Mouse (Mus musculus) neural tube, embryonic 12.5 days (tissue): ENCODE results near the gene Cyp2c23. TPM values are rescaled to one million over a fixed set of nuclear protein-coding genes. Genes with fewer than 3 reads are reported as not detected.

Source experiments
- ATAC-seq: fragments of 200-750 bp; cut with Nextera tagmentation; 2 replicates; pipeline ENCODE4 v1.8.0; 2017; ENCODE audit warnings: low read depth, mild to moderate bottlenecking, moderate TSS enrichment, moderate library complexity; ENCODE audit not compliant: low FRiP score
- H3K27ac ChIP-seq: fragments of 300-500 bp; sonication (generic); 2 replicates; pipeline ENCODE4 v1.5.1; 2016
- H3K27me3 ChIP-seq: fragments of 300-500 bp; sonication (generic); replicated peaks from 2 replicates; pipeline ENCODE4 v1.6.1; 2016; ENCODE audit warnings: mild to moderate bottlenecking
- H3K36me3 ChIP-seq: fragments of 300-500 bp; sonication (generic); 2 replicates; pipeline ENCODE4 v1.6.1; 2016; ENCODE audit warnings: mild to moderate bottlenecking
- H3K4me1 ChIP-seq: fragments of 300-500 bp; sonication (generic); 2 replicates; pipeline ENCODE4 v1.6.1; 2016
- H3K4me2 ChIP-seq: fragments of 300-500 bp; sonication (generic); replicated peaks from 2 replicates; pipeline ENCODE4 v1.6.1; 2016; ENCODE audit warnings: mild to moderate bottlenecking
- H3K4me3 ChIP-seq: fragments of 300-500 bp; sonication (generic); 2 replicates; pipeline ENCODE4 v1.5.1; 2016
- H3K9ac ChIP-seq: fragments of 300-500 bp; sonication (generic); 2 replicates; pipeline ENCODE4 v1.6.1; 2016; ENCODE audit warnings: mild to moderate bottlenecking
- H3K9me3 ChIP-seq: fragments of 300-500 bp; sonication (generic); 2 replicates; pipeline ENCODE4 v1.6.1; 2016; ENCODE audit warnings: mild to moderate bottlenecking
- WGBS: fragments of 180-500 bp; shearing (Covaris S2); methylation state at CpG from one replicate; pipeline ENCODE4 v1.1.7; 2016; 5-methylcytosine and 5-hydroxymethylcytosine counted together
- polyA plus RNA-seq: library from polyadenylated mRNA; unstranded; fragments of >200 nt; fragmentation: Nextera tagmentation; extraction: Ambion mirVana; gene quantifications from 2 replicates; pipeline ENCODE4 v1.2.1, GENCODE M21; 2016

Cyp2c23 gene
- polyA plus RNA-seq, 1 experiment from 2014 or later, result not detected

GRCm38 (mm10) chr19:43986069-43986794 lies 42.8 kb downstream of the Cyp2c23 start, which contains the start of gene Cpn1:
Gene Cpn1, minus strand, starts transcription at chr19:43986556.
- Histone ChIP-seq H3K4me3 (no peak within 1 kb of the TSS), H3K4me1 (0 out of 2 replicates have a peak, but pooled peaks cover 5% of the 10 kb centered on the region), H3K27me3 (no peaks in the 10 kb centered on the region), H3K9ac (no peak within 1 kb of the TSS), H3K36me3 (no peaks in the 10 kb centered on the region), H3K9me3 (no peaks in the 10 kb centered on the region), H3K27ac (no peak within 1 kb of the TSS), H3K4me2 (peak within 1 kb of the TSS; percentile 54)
- WGBS, result 6% methylated on average over 30 of the region's 30 CpGs
- ATAC-seq, result no peak

DNA sequence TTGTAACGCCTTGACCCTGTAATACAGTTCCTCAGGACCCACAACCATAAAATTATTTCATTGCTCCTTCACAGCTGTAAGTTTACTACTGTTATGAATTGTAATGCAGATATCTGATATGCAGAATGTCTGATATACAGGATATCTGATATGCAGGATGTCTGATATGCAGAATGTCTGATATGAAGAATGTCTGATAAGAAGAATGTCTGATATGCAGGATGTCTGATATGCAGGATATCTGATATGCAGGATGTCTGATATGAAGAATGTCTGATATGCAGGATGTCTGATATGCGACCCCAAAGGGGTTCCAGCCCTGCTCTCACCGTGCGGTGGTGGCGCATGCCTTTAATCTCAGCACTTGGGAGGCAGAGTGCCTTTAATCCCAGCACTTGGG lies 47.0 kb downstream of the Cyp2c23 start:
- H3K36me3 ChIP-seq, result no peaks in the 10 kb centered on the region
- H3K4me3 ChIP-seq, result no peak overlapping the region
- WGBS, result 94% methylated on average over 5 of the region's 5 CpGs
- H3K4me2 ChIP-seq, result no peak overlapping the region
- ATAC-seq, result no peak
- H3K4me1 ChIP-seq, result 0 out of 2 replicates have a peak, but pooled peaks cover 5% of the 10 kb centered on the region
- H3K27me3 ChIP-seq, result no peaks in the 10 kb centered on the region
- H3K27ac ChIP-seq, result no peak overlapping the region
- H3K9me3 ChIP-seq, result no peaks in the 10 kb centered on the region
- H3K9ac ChIP-seq, result no peak overlapping the region

DNA sequence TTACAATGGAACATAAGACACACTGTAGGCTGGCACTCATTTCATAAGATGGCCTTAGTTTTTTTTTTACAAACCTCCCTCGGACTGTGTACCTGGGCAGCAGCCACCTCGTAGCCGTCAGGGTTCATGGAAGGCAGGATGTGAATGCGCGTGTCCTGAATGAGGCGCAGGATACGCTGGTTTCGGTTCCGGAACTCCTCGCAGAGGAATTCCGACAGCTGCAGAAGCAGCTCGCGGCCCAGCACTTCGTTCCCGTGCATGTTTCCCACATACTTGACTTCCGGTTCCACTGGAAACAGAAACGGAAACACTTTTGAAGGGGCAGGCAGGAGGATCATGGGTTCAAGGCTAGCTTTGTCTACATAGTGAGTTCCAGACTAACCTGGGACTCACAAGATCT lies 48.3 kb downstream of the Cyp2c23 start:
- Histone ChIP-seq H3K4me1 (no peaks in the 10 kb centered on the region), H3K36me3 (no peaks in the 10 kb centered on the region), H3K27me3 (no peaks in the 10 kb centered on the region), H3K4me2 (no peak overlapping the region), H3K9me3 (no peaks in the 10 kb centered on the region), H3K9ac (no peak overlapping the region), H3K27ac (no peak overlapping the region), H3K4me3 (no peak overlapping the region)
- ATAC-seq, result no peak
- 95% methylated on average over 17 of the region's 17 CpGs for WGBS

GRCm38 (mm10) chr19:43977799-43978198 lies 51.2 kb downstream of the Cyp2c23 start:
- ATAC-seq, result no peak
- Histone ChIP-seq H3K36me3 (no peaks in the 10 kb centered on the region), H3K9me3 (no peaks in the 10 kb centered on the region), H3K27ac (no peak overlapping the region), H3K4me1 (no peaks in the 10 kb centered on the region), H3K9ac (no peak overlapping the region), H3K4me3 (no peak overlapping the region), H3K4me2 (no peak overlapping the region), H3K27me3 (no peaks in the 10 kb centered on the region)
- WGBS, result 81% methylated on average over 3 of the region's 3 CpGs

- no peaks in the 10 kb centered on the region for H3K27me3 ChIP-seq
- no peaks in the 10 kb centered on the region for H3K9me3 ChIP-seq
- no peak overlapping the region for H3K4me3 ChIP-seq
- WGBS, result 74% methylated on average over 6 of the region's 6 CpGs
- H3K36me3 ChIP-seq, result no peaks in the 10 kb centered on the region
- no peak overlapping the region for H3K27ac ChIP-seq
- H3K4me2 ChIP-seq, result no peak overlapping the region
- ATAC-seq, result no peak
- no peak overlapping the region for H3K9ac ChIP-seq
- no peaks in the 10 kb centered on the region for H3K4me1 ChIP-seq
Observed at GRCm38 (mm10) chr19:43976661-43977060, 52.3 kb downstream of the Cyp2c23 start.

DNA sequence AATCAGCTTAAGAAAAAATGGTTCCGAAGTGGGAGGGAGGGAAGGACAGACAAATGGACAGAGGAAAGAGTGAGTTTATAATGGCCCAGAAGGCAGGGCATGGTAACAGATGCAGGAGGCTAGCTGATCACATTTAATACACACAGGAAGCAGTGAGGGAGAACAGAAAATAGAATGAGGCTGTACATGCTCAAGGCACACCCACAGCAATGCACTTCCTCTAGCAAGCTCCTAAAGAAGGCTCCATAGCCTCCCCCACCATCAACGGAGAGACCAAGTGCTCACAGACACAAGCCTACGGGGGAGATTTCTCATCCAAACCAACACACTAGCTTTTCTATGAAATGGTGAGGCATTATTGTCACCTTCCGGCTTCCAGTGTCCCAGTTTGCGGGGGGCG lies 54.8 kb downstream of the Cyp2c23 start:
- no peaks in the 10 kb centered on the region for H3K9me3 ChIP-seq
- H3K27ac ChIP-seq, result no peak overlapping the region
- H3K9ac ChIP-seq, result no peak overlapping the region
- no peak overlapping the region for H3K4me2 ChIP-seq
- H3K36me3 ChIP-seq, result no peaks in the 10 kb centered on the region
- no peak overlapping the region for H3K4me3 ChIP-seq
- H3K4me1 ChIP-seq, result no peaks in the 10 kb centered on the region
- WGBS, result 94% methylated on average over 6 of the region's 6 CpGs
- no peaks in the 10 kb centered on the region for H3K27me3 ChIP-seq
- ATAC-seq, result no peak

DNA sequence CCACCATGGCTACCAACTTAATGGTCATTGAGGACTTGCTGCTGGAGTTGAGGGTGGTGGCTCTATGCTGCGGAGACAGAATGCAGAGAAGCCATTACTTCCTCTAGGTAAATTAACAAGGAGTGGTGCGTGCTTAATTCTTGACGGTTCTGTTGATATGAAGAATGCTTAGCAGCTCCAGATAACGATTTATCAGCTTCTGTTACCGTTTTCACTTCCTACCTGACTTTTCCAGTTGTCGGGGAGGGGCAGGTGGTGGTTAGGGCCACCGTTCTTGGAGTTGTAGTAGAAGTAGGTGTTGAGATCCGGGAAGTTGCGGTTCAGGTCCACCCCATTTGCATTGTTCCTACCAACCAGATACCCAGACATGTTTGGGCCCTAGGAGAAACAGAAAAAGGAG lies 55.3 kb downstream of the Cyp2c23 start:
- no peak overlapping the region for H3K9ac ChIP-seq
- H3K27ac ChIP-seq, result no peak overlapping the region
- H3K4me3 ChIP-seq, result no peak overlapping the region
- H3K9me3 ChIP-seq, result no peaks in the 10 kb centered on the region
- 87% methylated on average over 9 of the region's 9 CpGs for WGBS
- H3K4me1 ChIP-seq, result no peaks in the 10 kb centered on the region
- no peak overlapping the region for H3K4me2 ChIP-seq
- H3K36me3 ChIP-seq, result no peaks in the 10 kb centered on the region
- ATAC-seq, result no peak
- H3K27me3 ChIP-seq, result no peaks in the 10 kb centered on the region

- H3K4me1 ChIP-seq, result no peaks in the 10 kb centered on the region
- no peak overlapping the region for H3K27ac ChIP-seq
- no peak overlapping the region for H3K4me2 ChIP-seq
- no peaks in the 10 kb centered on the region for H3K27me3 ChIP-seq
- ATAC-seq, result no peak
- H3K9ac ChIP-seq, result no peak overlapping the region
- H3K9me3 ChIP-seq, result no peaks in the 10 kb centered on the region
- no peaks in the 10 kb centered on the region for H3K36me3 ChIP-seq
- H3K4me3 ChIP-seq, result no peak overlapping the region
- WGBS, result 92% methylated on average over 8 of the region's 8 CpGs
Observed at GRCm38 (mm10) chr19:43972129-43972528, 56.9 kb downstream of the Cyp2c23 start.

DNA sequence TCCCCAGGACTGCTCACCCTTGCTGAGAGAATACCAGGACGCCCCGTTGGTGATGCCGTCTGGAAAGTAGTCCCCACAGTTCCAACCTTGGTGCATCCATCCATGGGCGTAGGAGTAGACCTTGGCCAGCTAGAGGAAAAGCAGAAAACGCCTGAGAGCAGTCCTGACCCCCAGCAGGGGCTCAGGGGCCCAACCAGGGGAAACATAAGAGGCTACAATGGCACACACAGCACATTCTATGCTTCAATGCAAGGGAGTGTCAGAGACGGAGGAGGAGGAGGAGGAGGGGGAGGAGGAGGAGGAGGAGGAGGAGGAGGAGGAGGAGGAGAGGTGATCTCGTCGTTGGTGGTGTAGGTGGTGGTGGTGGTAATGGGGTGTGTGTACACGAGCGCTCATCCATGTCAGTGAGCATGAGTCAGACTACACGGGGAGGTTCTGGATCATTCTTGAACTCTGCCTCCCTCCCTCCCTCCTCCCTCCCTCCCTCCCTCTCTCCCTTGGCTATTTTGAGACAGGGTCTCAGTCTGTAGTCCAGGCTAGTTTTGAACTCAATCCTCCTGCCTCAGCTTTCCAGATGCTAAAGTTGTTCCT lies 60.5 kb downstream of the Cyp2c23 start:
- H3K4me1 ChIP-seq, result no peaks in the 10 kb centered on the region
- no peaks in the 10 kb centered on the region for H3K27me3 ChIP-seq
- 45% methylated on average over 10 of the region's 11 CpGs for WGBS
- ATAC-seq, result no peak
- no peaks in the 10 kb centered on the region for H3K36me3 ChIP-seq
- no peak overlapping the region for H3K4me2 ChIP-seq
- H3K4me3 ChIP-seq, result no peak overlapping the region
- H3K9ac ChIP-seq, result no peak overlapping the region
- no peak overlapping the region for H3K27ac ChIP-seq
- H3K9me3 ChIP-seq, result no peaks in the 10 kb centered on the region

GRCm38 (mm10) chr19:43966481-43966880 lies 62.5 kb downstream of the Cyp2c23 start:
- WGBS, result 81% methylated on average over 2 of the region's 2 CpGs
- H3K4me3 ChIP-seq, result no peak overlapping the region
- ATAC-seq, result no peak

GRCm38 (mm10) chr19:43965496-43966085 lies 63.4 kb downstream of the Cyp2c23 start:
- Histone ChIP-seq H3K36me3 (no peaks in the 10 kb centered on the region), H3K9me3 (no peaks in the 10 kb centered on the region), H3K4me3 (no peak overlapping the region), H3K4me2 (no peak overlapping the region), H3K27me3 (no peaks in the 10 kb centered on the region), H3K9ac (no peak overlapping the region), H3K27ac (no peak overlapping the region), H3K4me1 (no peaks in the 10 kb centered on the region)
- no peak for ATAC-seq
- 88% methylated on average over 11 of the region's 11 CpGs for WGBS

More at GRCm38 (mm10) chr19:43966481-43966880, 62.5 kb downstream of the Cyp2c23 start:
- Histone ChIP-seq H3K36me3 (no peaks in the 10 kb centered on the region), H3K4me1 (no peaks in the 10 kb centered on the region), H3K4me2 (no peak overlapping the region), H3K27ac (no peak overlapping the region), H3K9ac (no peak overlapping the region), H3K27me3 (no peaks in the 10 kb centered on the region), H3K9me3 (no peaks in the 10 kb centered on the region)

- no peak overlapping the region for H3K27ac ChIP-seq
- H3K4me1 ChIP-seq, result no peaks in the 10 kb centered on the region
- no peak for ATAC-seq
- H3K36me3 ChIP-seq, result no peaks in the 10 kb centered on the region
- no peak overlapping the region for H3K4me2 ChIP-seq
- H3K27me3 ChIP-seq, result no peaks in the 10 kb centered on the region
- H3K9ac ChIP-seq, result no peak overlapping the region
- no peak overlapping the region for H3K4me3 ChIP-seq
- 68% methylated on average over 9 of the region's 9 CpGs for WGBS
- no peaks in the 10 kb centered on the region for H3K9me3 ChIP-seq
Observed at GRCm38 (mm10) chr19:43962795-43963194, 66.2 kb downstream of the Cyp2c23 start.
